Mouse (Mus musculus): ENCODE data around the gene Vmn2r105. TPM values are rescaled to one million over a fixed set of nuclear protein-coding genes. Genes with fewer than 3 reads are reported as not detected.

Vmn2r105 gene
- total RNA-seq (2021), result not detected
- long read RNA-seq, experiment 1, result 0 reads
- long read RNA-seq, experiment 2, result 0 reads

DNA sequence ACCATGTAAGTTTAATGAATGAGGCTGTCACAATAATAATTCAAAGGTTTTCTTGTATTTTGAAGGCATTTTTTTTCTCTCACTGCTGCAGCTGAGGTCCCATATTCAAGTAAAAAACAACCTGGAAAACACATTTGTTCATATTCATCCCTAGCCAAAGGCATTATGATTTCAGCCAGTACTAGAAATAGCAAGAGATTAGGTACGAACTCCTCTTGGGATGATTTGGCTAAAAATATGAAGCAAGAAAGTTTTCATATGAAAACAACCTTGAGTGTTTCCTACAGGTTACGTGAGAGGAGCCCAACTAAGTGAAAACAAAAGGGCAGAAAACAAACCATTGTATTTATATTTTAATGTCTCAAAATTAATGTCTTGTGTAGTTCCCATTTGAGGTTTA lies at the start of gene Vmn2r105:
Vmn2r105 (minus strand) TSS at position 101 of the 400 bp plus-strand sequence.
- intact Hi-C loops (cut with DNase I), result no loop called here
- DNase-seq (ENCODE audit: low spot score in 2 of 2), result no peak

DNA sequence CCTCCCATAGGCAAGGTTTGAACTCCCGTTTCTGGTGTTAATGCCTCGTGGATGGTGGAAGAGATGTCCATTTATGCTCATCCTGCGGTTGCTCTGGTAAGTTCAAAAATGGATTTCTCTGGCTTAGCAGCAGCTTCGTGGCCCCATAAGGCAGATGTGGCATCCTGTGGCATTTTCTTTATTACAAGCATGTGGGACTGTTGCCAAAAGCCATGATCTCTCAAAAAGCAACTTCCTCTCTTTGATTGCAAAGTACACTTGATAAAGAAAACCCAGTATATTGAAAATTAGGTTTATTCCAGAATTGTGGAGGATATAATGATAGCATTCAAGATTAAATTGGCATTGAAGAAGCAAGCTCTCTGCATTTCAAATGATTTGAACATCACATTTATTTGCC lies 20.7 kb upstream of the Vmn2r105 start:
- intact Hi-C loops (cut with DNase I), result no loop called here
- no peak for DNase-seq (ENCODE audit: low spot score in 2 of 2)

- intact Hi-C loops (cut with DNase I), result no loop called here
- DNase-seq (ENCODE audit: low spot score in 2 of 2), result no peak
Measured at GRCm38 (mm10) chr17:20182997-20183396, 51.9 kb downstream of the Vmn2r105 start, which contains the start of gene Fpr-rs6. Gene Fpr-rs6, minus strand, starts transcription at chr17:20183097.

Other genes starting within 250 kb of the Vmn2r105 start
- gene Vmn2r104, start 186.7 kb downstream of the Vmn2r105 start, total RNA-seq (2021), result not detected
- gene Fpr-rs7, start 120.8 kb downstream of the Vmn2r105 start, total RNA-seq (2021), result not detected
- not detected for gene Fpr-rs6, start 52.0 kb downstream of the Vmn2r105 start, total RNA-seq (2021)
- gene Vmn2r106, start 50.5 kb upstream of the Vmn2r105 start, total RNA-seq (2021), result not detected
- not detected for gene Vmn2r107, start 110.2 kb upstream of the Vmn2r105 start, total RNA-seq (2021)
- not detected for gene Vmn1r224, start 179.1 kb upstream of the Vmn2r105 start, total RNA-seq (2021)
- gene Vmn2r108, start 246.3 kb upstream of the Vmn2r105 start, total RNA-seq (2021), result under 1 TPM in 1 of 2 experiments, not detected in 1; 0.07 TPM